Mouse (Mus musculus) forebrain, embryonic 14.5 days (tissue): ENCODE results near the gene Fam78a. TPM values are rescaled to one million over a fixed set of nuclear protein-coding genes. Genes with fewer than 3 reads are reported as not detected.

ENCODE experiments used
- ATAC-seq: fragments of 200-750 bp; cut with Nextera tagmentation; 2 replicates; pipeline ENCODE4 v1.8.0; 2017; ENCODE audit warnings: mild to moderate bottlenecking, moderate library complexity
- DNase-seq: peaks from one replicate; pipeline ENCODE4 v3.0.0-alpha.2; 2015; ENCODE audit warnings: low spot score
- H3K27ac ChIP-seq: fragments of 300-500 bp; sonication (generic); 2 replicates; pipeline ENCODE4 v1.5.1; 2014; ENCODE audit warnings: low read depth, mild to moderate bottlenecking, control low read depth, low read length, moderate library complexity
- H3K27me3 ChIP-seq: fragments of 300-500 bp; sonication (generic); replicated peaks from 2 replicates; pipeline ENCODE4 v1.6.1; 2014; ENCODE audit warnings: low read length, control low read depth, mixed read lengths; ENCODE audit not compliant: control insufficient read depth, insufficient read depth
- H3K36me3 ChIP-seq: fragments of 300-500 bp; sonication (generic); 2 replicates; pipeline ENCODE4 v1.6.1; 2014; ENCODE audit warnings: low read length, control low read depth; ENCODE audit not compliant: control insufficient read depth, insufficient read depth
- H3K4me1 ChIP-seq: fragments of 300-500 bp; sonication (generic); 2 replicates; pipeline ENCODE4 v1.6.1; 2014; ENCODE audit warnings: antibody characterized with exemption, low read length, control low read depth; ENCODE audit not compliant: control insufficient read depth, insufficient read depth
- H3K4me2 ChIP-seq: fragments of 300-500 bp; sonication (generic); 2 replicates; pipeline ENCODE4 v1.6.1; 2014; ENCODE audit warnings: mild to moderate bottlenecking, control low read depth, low read length
- H3K4me3 ChIP-seq: fragments of 300-500 bp; sonication (generic); 2 replicates; pipeline ENCODE4 v1.5.1; 2014; ENCODE audit warnings: low read depth, low read length, control low read depth
- H3K9ac ChIP-seq: fragments of 300-500 bp; sonication (generic); 2 replicates; pipeline ENCODE4 v1.6.1; 2014; ENCODE audit warnings: mild to moderate bottlenecking, low read length, control low read depth, moderate library complexity
- H3K9me3 ChIP-seq: fragments of 300-500 bp; sonication (generic); replicated peaks from 2 replicates; pipeline ENCODE4 v1.6.1; 2016; ENCODE audit warnings: low read length, control low read depth, mixed read lengths; ENCODE audit not compliant: control insufficient read depth
- WGBS: fragments of 180-500 bp; shearing (Covaris S2); extraction: QIAGEN DNeasy Blood & Tissue Kit; methylation state at CpG from one replicate; pipeline ENCODE4 v1.1.7; 2014; 5-methylcytosine and 5-hydroxymethylcytosine counted together
- polyA plus RNA-seq: library from polyadenylated mRNA; unstranded; fragments of >200 nt; fragmentation: Nextera tagmentation; extraction: Ambion mirVana; gene quantifications from 2 replicates; pipeline ENCODE4 v1.2.1, GENCODE M21; 2014

Fam78a gene
- polyA plus RNA-seq, 1 experiment from 2014 or later: 0.34 TPM

- Histone ChIP-seq H3K4me1 (no peaks in the 10 kb centered on the region), H3K9me3 (no peaks in the 10 kb centered on the region), H3K27me3 (no peaks in the 10 kb centered on the region), H3K4me3 (no peak overlapping the region), H3K4me2 (no peak overlapping the region), H3K27ac (no peak overlapping the region), H3K9ac (no peak overlapping the region), H3K36me3 (0 out of 2 replicates have a peak, but pooled peaks cover 7% of the 10 kb centered on the region)
- ATAC-seq (no peak), DNase-seq (no peak)
- WGBS: 59% methylated on average over 16 of the region's 16 CpGs
Measured at GRCm38 (mm10) chr2:32105117-32105913, 20.7 kb upstream of the Fam78a start.

DNA sequence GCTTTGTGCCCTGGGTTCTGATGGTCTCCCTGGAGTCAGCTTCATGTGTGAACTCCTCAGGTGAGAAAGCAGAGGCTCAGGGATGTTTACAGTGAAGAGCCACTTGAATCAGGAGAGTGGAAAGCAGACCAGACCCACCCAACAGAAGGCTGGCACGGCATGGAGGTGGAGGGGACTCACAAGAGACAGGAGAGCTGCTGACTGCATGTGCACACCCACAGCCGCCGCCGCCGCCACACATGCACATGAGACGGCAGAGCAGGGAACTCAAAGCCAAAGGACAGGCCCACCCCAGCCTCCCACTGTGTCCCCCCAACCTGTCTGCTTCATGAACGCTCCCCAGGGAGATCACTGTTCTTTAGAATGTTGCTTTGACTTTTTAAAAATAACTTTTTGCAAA, 19.5 kb upstream of the Fam78a start:
- no peak for DNase-seq
- WGBS: 81% methylated on average over 7 of the region's 7 CpGs

GRCm38 (mm10) chr2:32103557-32103956, 18.9 kb upstream of the Fam78a start:
- Histone ChIP-seq H3K4me3 (no peak overlapping the region), H3K27ac (no peak overlapping the region), H3K4me1 (no peaks in the 10 kb centered on the region), H3K4me2 (no peak overlapping the region), H3K27me3 (no peaks in the 10 kb centered on the region), H3K9me3 (no peaks in the 10 kb centered on the region), H3K9ac (no peak overlapping the region), H3K36me3 (no peaks in the 10 kb centered on the region)
- WGBS: 78% methylated on average over 7 of the region's 7 CpGs
- no peak for DNase-seq
- no peak for ATAC-seq

More for the DNA sequence above, 19.5 kb upstream of the Fam78a start:
- Histone ChIP-seq H3K27ac (no peak overlapping the region), H3K27me3 (no peaks in the 10 kb centered on the region), H3K4me1 (no peaks in the 10 kb centered on the region), H3K9me3 (no peaks in the 10 kb centered on the region), H3K4me2 (no peak overlapping the region), H3K36me3 (no peaks in the 10 kb centered on the region), H3K9ac (no peak overlapping the region), H3K4me3 (no peak overlapping the region)
- no peak for ATAC-seq

DNA sequence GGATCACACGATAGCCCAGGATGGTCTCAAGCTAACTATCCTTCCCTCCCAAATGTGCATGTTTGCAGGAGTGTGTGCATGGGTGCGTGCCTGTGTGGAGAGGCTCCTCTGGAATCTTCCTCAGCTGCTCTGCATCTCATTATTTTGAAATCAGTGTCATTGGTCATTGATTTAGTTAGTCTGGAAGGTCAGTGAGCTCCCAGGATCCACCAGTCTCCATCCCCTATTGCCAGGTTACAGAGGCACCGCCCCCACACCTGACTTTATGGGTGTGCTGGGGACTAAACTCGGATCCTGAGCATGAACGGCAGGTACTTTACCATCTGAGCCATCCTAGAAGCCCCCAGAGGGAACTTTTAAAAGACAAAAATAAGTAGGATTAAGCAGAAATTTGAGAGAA, 18.3 kb upstream of the Fam78a start:
- Histone ChIP-seq H3K36me3 (no peaks in the 10 kb centered on the region), H3K4me1 (no peaks in the 10 kb centered on the region), H3K27ac (no peak overlapping the region), H3K4me2 (no peak overlapping the region), H3K9me3 (no peaks in the 10 kb centered on the region), H3K4me3 (no peak overlapping the region), H3K27me3 (no peaks in the 10 kb centered on the region), H3K9ac (no peak overlapping the region)
- 57% methylated on average over 5 of the region's 5 CpGs for WGBS
- DNase-seq (no peak), ATAC-seq (no peak)

GRCm38 (mm10) chr2:32096122-32096420, 11.4 kb upstream of the Fam78a start:
- WGBS: 90% methylated on average over 10 of the region's 10 CpGs
- Histone ChIP-seq H3K4me3 (peak overlapping the region; percentile 30), H3K4me2 (peak overlapping the region; percentile 59), H3K27me3 (no peaks in the 10 kb centered on the region), H3K9me3 (no peaks in the 10 kb centered on the region), H3K36me3 (no peaks in the 10 kb centered on the region), H3K4me1 (peaks cover 12% of the 10 kb centered on the region; the same call in 1 of the 2 replicates), H3K9ac (peak overlapping the region; percentile 68), H3K27ac (no peak overlapping the region)
- ATAC-seq: no peak; the same call in 1 of the 2 replicates
- no peak for DNase-seq

GRCm38 (mm10) chr2:32095351-32096121, 10.9 kb upstream of the Fam78a start, which contains the start of gene Plpp7:
Gene Plpp7, plus strand, starts transcription at chr2:32095528.
- H3K4me2 ChIP-seq: peak within 1 kb of the TSS; percentile 59
- DNase-seq (peak; percentile 86), ATAC-seq (peak; percentile 93)
- no peaks in the 10 kb centered on the region for H3K36me3 ChIP-seq
- H3K9ac ChIP-seq: peak within 1 kb of the TSS; percentile 68
- peaks cover 12% of the 10 kb centered on the region; the same call in 1 of the 2 replicates for H3K4me1 ChIP-seq
- H3K27ac ChIP-seq: peak within 1 kb of the TSS; percentile 56; the same call in 1 of the 2 replicates
- 55% methylated on average over 22 of the region's 22 CpGs for WGBS
- H3K27me3 ChIP-seq: no peaks in the 10 kb centered on the region
- H3K4me3 ChIP-seq: peak within 1 kb of the TSS; percentile 30
- H3K9me3 ChIP-seq: no peaks in the 10 kb centered on the region

GRCm38 (mm10) chr2:32094001-32094707, 9.5 kb upstream of the Fam78a start:
- Histone ChIP-seq H3K4me3 (no peak overlapping the region), H3K27ac (no peak overlapping the region), H3K9me3 (no peaks in the 10 kb centered on the region), H3K9ac (no peak overlapping the region), H3K36me3 (no peaks in the 10 kb centered on the region), H3K4me2 (no peak overlapping the region), H3K4me1 (peaks cover 12% of the 10 kb centered on the region; the same call in 1 of the 2 replicates), H3K27me3 (no peaks in the 10 kb centered on the region; the same call in 1 of the 2 replicates)
- WGBS: 84% methylated on average over 7 of the region's 7 CpGs
- no peak for ATAC-seq
- DNase-seq: no peak

- Histone ChIP-seq H3K27me3 (peaks cover 12% of the 10 kb centered on the region), H3K4me1 (peaks cover 17% of the 10 kb centered on the region), H3K4me2 (no peak overlapping the region), H3K36me3 (no peaks in the 10 kb centered on the region), H3K9ac (no peak overlapping the region), H3K4me3 (no peak overlapping the region), H3K27ac (no peak overlapping the region), H3K9me3 (no peaks in the 10 kb centered on the region)
- ATAC-seq (no peak), DNase-seq (no peak)
- WGBS: 67% methylated on average over 3 of the region's 3 CpGs
Measured at GRCm38 (mm10) chr2:32091956-32092355, 7.3 kb upstream of the Fam78a start.
